Mouse (Mus musculus) small intestine, adult 2 months (tissue): ENCODE data around the gene Anapc15. TPM values are rescaled to one million over a fixed set of nuclear protein-coding genes. Genes with fewer than 3 reads are reported as not detected.
"Not testable (repeated sequence)": the region's sequence is repeated elsewhere in the genome, so short reads cannot be mapped to it uniquely, and the experiment has no call there.

Experiments used
- H3K27ac ChIP-seq: fragments of 200-500 bp; 2 replicates; pipeline ENCODE4 v1.5.1; 2012; ENCODE audit warnings: low read depth, low read length, control low read depth, inconsistent platforms; ENCODE audit not compliant: insufficient read depth
- H3K27me3 ChIP-seq: fragments of 200-500 bp; 2 replicates; pipeline ENCODE4 v1.6.1; 2012; ENCODE audit warnings: mild to moderate bottlenecking, moderate library complexity, low read length, inconsistent platforms; ENCODE audit not compliant: control insufficient read depth, insufficient read depth
- H3K36me3 ChIP-seq: fragments of 200-500 bp; 2 replicates; pipeline ENCODE4 v1.6.1; 2012; ENCODE audit warnings: mild to moderate bottlenecking, low read length, control low read depth, inconsistent platforms; ENCODE audit not compliant: control insufficient read depth, insufficient read depth
- H3K4me1 ChIP-seq: fragments of 200-500 bp; 2 replicates; pipeline ENCODE4 v1.6.1; 2012; ENCODE audit warnings: low read length, inconsistent platforms, mixed read lengths; ENCODE audit not compliant: control insufficient read depth, insufficient read depth, insufficient read length
- H3K4me3 ChIP-seq: fragments of 200-500 bp; 2 replicates; pipeline ENCODE4 v1.5.1; 2012; ENCODE audit warnings: low read depth, mild to moderate bottlenecking, control low read depth, inconsistent platforms, low read length, moderate library complexity
- CTCF ChIP-seq: fragments of 200-500 bp; IDR thresholded peaks from 2 replicates; pipeline ENCODE4 v1.5.1; 2012; ENCODE audit warnings: low read depth, mild to moderate bottlenecking, control low read depth, inconsistent platforms, low read length, moderate library complexity, mixed read lengths; ENCODE audit not compliant: insufficient replicate concordance, insufficient read length; ENCODE audit errors: extremely low read depth
- POLR2A ChIP-seq: fragments of 200-500 bp; IDR thresholded peaks from 2 replicates; pipeline ENCODE4 v1.6.1; 2012; ENCODE audit warnings: low read depth, mild to moderate bottlenecking, control low read depth, inconsistent platforms, low read length, moderate library complexity
- WGBS: fragments of 180-500 bp; shearing (Covaris S2); methylation state at CpG from one replicate; pipeline ENCODE4 v1.1.7; 2018; 5-methylcytosine and 5-hydroxymethylcytosine counted together
- polyA plus RNA-seq: library from polyadenylated mRNA; depleted of rRNA; stranded (reverse); fragments of >200 nt; gene quantifications from 2 replicates; pipeline ENCODE4 v1.2.3, GENCODE M21; 2012; rRNA removed

The Anapc15 gene
- polyA plus RNA-seq, 1 experiment, result 22.6 TPM

DNA sequence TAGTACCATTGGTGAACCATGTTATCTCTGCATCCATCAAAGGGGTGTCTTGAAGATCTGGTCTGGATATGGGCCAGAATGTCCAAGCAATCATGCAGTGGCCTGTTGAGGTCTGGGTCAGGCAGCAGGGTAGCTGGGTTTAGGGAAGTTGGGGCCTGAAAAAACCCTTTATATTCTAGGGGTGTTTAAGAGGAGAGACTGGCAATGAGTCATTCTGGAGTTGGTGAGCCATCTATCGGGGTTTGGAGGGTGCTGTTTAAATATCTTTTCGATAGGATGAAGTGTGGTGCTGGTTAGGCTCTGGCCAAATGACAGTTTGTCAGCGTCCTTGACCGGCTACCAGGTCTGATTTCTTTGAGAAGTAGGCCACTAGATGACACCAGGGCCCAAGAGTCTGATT is 72.4 kb downstream of the Anapc15 start:
- no peaks in the 10 kb centered on the region for H3K27me3 ChIP-seq
- H3K4me1 ChIP-seq, result peaks cover 5% of the 10 kb centered on the region; the same call in 1 of the 2 replicates
- H3K4me3 ChIP-seq, result no peak overlapping the region
- H3K27ac ChIP-seq, result no peak overlapping the region
- H3K36me3 ChIP-seq, result no peaks in the 10 kb centered on the region; the same call in 1 of the 2 replicates
- WGBS, result 85% methylated on average over 4 of the region's 4 CpGs
- no peak for TF ChIP-seq POLR2A

DNA sequence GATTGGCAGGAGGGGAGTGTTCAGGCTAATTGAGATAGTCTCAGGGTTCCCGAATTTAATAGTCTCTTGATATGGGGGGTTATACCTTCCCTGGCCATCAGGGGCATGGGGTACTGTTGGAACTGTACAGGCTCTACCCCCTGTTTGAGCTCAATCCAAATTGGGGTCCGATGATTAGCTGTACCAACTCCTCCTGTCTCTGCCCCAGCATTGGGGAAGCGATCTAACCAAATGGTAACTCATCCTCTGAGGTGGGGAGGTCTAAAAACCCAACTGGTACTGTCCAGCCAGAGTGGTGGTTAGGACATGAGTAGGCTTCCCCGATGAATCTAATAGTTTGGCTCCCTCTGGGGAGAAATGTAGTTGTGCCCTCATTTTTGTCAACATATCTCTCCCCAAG is 73.5 kb downstream of the Anapc15 start:
- peaks cover 5% of the 10 kb centered on the region; the same call in 1 of the 2 replicates for H3K4me1 ChIP-seq
- H3K4me3 ChIP-seq, result no peak overlapping the region
- H3K27me3 ChIP-seq, result no peaks in the 10 kb centered on the region
- no peak overlapping the region for H3K27ac ChIP-seq
- no peak for TF ChIP-seq POLR2A
- TF ChIP-seq CTCF, result no peak
- 94% methylated on average over 4 of the region's 4 CpGs for WGBS
- no peaks in the 10 kb centered on the region; the same call in 1 of the 2 replicates for H3K36me3 ChIP-seq

DNA sequence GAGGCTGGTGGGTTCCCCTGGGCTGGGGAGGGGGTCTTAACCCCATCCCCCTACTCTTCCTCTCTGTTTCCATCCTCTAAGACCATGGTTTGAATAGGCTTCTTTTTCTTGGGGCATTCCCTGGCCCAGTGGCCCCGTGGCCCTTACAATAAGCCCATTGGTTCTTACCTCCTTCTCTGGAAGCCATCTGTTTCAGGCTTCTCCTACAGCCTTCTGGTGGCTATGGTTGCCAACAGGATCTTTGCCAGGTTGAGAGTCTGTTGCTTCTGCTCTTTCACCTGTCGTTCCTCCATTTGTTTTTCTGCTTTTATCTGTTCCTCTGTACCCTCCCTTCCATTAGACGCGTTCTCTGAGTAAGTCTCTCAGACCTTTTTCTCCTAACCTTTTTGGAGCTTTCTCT is 74.1 kb downstream of the Anapc15 start:
- Histone ChIP-seq H3K27me3 (no peaks in the 10 kb centered on the region), H3K4me3 (no peak overlapping the region), H3K4me1 (peaks cover 5% of the 10 kb centered on the region; the same call in 1 of the 2 replicates), H3K27ac (no peak overlapping the region), H3K36me3 (no peaks in the 10 kb centered on the region; the same call in 1 of the 2 replicates)
- TF ChIP-seq POLR2A (no peak), CTCF (no peak)
- WGBS, result 70% methylated on average over 4 of the region's 4 CpGs

DNA sequence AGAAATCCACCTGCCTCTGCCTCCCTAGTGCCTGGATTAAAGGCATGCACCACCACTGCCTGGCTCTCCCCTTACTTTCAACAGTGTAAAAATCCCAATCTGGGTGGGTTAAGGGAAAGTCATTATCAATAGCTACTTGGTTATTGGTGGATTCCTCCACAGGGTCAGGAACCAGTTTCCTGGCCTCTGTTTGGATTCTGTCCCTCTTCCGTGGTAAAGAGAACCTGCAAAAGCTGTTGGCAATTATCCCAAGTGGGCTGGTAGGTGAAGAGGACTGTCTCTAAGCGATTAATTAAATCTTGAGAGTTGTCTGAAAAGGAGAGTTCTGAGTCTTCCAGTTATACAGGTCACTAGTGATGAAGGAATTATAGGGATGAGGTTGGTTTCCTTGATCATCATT is 74.8 kb downstream of the Anapc15 start:
- H3K36me3 ChIP-seq, result no peaks in the 10 kb centered on the region; the same call in 1 of the 2 replicates
- H3K4me1 ChIP-seq, result peaks cover 5% of the 10 kb centered on the region; the same call in 1 of the 2 replicates
- TF ChIP-seq CTCF, result no peak
- TF ChIP-seq POLR2A, result no peak

DNA sequence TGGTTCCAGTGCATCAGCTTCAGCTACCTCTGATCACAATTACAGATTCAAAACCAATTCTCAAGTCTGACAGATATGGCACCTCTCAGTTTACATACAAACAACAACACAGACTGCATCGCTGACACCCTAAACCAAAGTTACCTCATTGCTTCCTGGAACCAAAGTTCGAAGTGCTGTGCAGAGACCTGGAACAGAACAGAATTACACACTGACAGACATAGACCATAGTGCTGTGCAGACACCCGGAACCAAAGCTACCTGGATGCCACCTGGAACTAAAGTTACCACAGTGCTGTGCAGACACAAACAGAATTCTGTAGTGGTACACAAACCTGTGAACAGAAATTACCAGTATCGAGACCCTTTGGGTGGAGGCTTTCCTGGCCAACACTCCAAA is 76.2 kb downstream of the Anapc15 start:
- 43% methylated on average over 4 of the region's 4 CpGs for WGBS
- H3K27ac ChIP-seq, result peak overlapping the region; percentile 55
- H3K36me3 ChIP-seq, result no peaks in the 10 kb centered on the region; the same call in 1 of the 2 replicates
- no peak overlapping the region for H3K4me3 ChIP-seq
- TF ChIP-seq POLR2A, result no peak
- no peak for TF ChIP-seq CTCF
- no peaks in the 10 kb centered on the region for H3K27me3 ChIP-seq
- H3K4me1 ChIP-seq, result peaks cover 5% of the 10 kb centered on the region; the same call in 1 of the 2 replicates

More for the DNA sequence above, 74.8 kb downstream of the Anapc15 start:
- Histone ChIP-seq H3K27me3 (no peaks in the 10 kb centered on the region), H3K27ac (no peak overlapping the region), H3K4me3 (no peak overlapping the region)
- 66% methylated on average over 2 of the region's 2 CpGs for WGBS

DNA sequence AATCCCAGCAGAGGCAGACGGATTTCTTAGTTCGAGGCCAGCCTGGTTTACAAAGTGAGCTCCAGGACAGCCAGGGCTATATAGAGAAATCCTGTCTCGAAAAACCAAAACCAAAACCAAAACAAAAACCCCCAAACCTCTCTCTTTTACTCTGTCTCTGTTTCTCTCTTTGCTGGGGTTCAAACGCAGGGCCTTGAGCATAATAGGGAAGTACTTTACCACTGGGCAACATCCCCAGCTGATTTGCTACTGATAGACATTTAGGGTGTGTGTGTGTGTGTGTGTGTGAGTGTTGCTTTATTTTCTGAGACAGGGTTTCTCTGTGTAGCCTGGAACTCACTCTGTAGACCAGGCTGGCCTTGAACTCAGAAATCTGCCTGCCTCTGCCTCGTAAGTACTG is 85.5 kb downstream of the Anapc15 start:
- WGBS, result 67% methylated on average over 5 of the region's 5 CpGs
- H3K4me3 ChIP-seq, H3K27ac ChIP-seq, H3K27me3 ChIP-seq, H3K36me3 ChIP-seq, H3K4me1 ChIP-seq: not testable (repeated sequence)

Other genes starting within 250 kb of the Anapc15 start
- gene Clpb, start 200.1 kb upstream of the Anapc15 start, polyA plus RNA-seq, result 5.5 and 7.2 TPM in 2 replicates
- gene Phox2a, start 45.4 kb upstream of the Anapc15 start, polyA plus RNA-seq, result 0.52 and 0.61 TPM in 2 replicates
- 53.0 and 108 TPM in 2 replicates for gene Inppl1, start 25.5 kb upstream of the Anapc15 start, polyA plus RNA-seq
- 0.52 and 7.5 TPM in 2 replicates for gene Folr2, start 6.5 kb upstream of the Anapc15 start, polyA plus RNA-seq
- gene Folr1, start 7.1 kb downstream of the Anapc15 start, polyA plus RNA-seq, result 0.84 and 0.85 TPM in 2 replicates
- gene Lamtor1, start 42.2 kb downstream of the Anapc15 start, polyA plus RNA-seq, result 117 and 177 TPM in 2 replicates
- 0.03 TPM in 1 of 2 replicates, not detected in the other for gene Tomt, start 42.6 kb downstream of the Anapc15 start, polyA plus RNA-seq
- gene Lrrc51, start 70.2 kb downstream of the Anapc15 start, polyA plus RNA-seq, result 2.8 and 3.4 TPM in 2 replicates
- gene Numa1, start 70.4 kb downstream of the Anapc15 start, polyA plus RNA-seq, result 43.1 and 63.1 TPM in 2 replicates
- gene Il18bp, start 155.0 kb downstream of the Anapc15 start, polyA plus RNA-seq, result 6.2 and 11.2 TPM in 2 replicates
- 16.1 and 26.0 TPM in 2 replicates for gene Rnf121, start 201.8 kb downstream of the Anapc15 start, polyA plus RNA-seq
- gene Xndc1, start 201.8 kb downstream of the Anapc15 start, polyA plus RNA-seq, result 4.5 and 8.3 TPM in 2 replicates
- 0.88 and 1.6 TPM in 2 replicates for gene Xntrpc, start 202.0 kb downstream of the Anapc15 start, polyA plus RNA-seq
- 0.28 and 0.89 TPM in 2 replicates for gene Trpc2, start 219.4 kb downstream of the Anapc15 start, polyA plus RNA-seq
- gene Art1, start 238.0 kb downstream of the Anapc15 start, polyA plus RNA-seq, result not detected in 2 replicates
- 0.17 and 0.28 TPM in 2 replicates for gene Art5, start 245.8 kb downstream of the Anapc15 start, polyA plus RNA-seq